Mouse (Mus musculus) heart, embryonic 11.5 days (tissue): ENCODE data around the gene B230118H07Rik. TPM values are rescaled to one million over a fixed set of nuclear protein-coding genes. Genes with fewer than 3 reads are reported as not detected.
A peak's percentile ranks its signal among the peaks of the same experiment; 100 is the strongest.

Experiments used
- ATAC-seq: fragments of 200-750 bp; cut with Nextera tagmentation; replicated peaks from 2 replicates; pipeline ENCODE4 v1.8.0; 2017; ENCODE audit warnings: moderate library complexity; ENCODE audit not compliant: insufficient number of reproducible peaks, low FRiP score, low TSS enrichment
- H3K27ac ChIP-seq: fragments of 300-500 bp; sonication (generic); 2 replicates; pipeline ENCODE4 v1.5.1; 2014; ENCODE audit warnings: mild to moderate bottlenecking, low read depth, low read length
- H3K27me3 ChIP-seq: fragments of 300-500 bp; sonication (generic); 2 replicates; pipeline ENCODE4 v1.6.1; 2014; ENCODE audit warnings: mild to moderate bottlenecking, low read length, mixed read lengths; ENCODE audit not compliant: control insufficient read depth, insufficient read depth
- H3K36me3 ChIP-seq: fragments of 300-500 bp; sonication (generic); 2 replicates; pipeline ENCODE4 v1.6.1; 2014; ENCODE audit warnings: mild to moderate bottlenecking, low read length, moderate library complexity, mixed read lengths; ENCODE audit not compliant: control insufficient read depth, insufficient read depth
- H3K4me1 ChIP-seq: fragments of 300-500 bp; sonication (generic); 2 replicates; pipeline ENCODE4 v1.6.1; 2014; ENCODE audit warnings: low read length; ENCODE audit not compliant: control insufficient read depth, insufficient read depth
- H3K4me2 ChIP-seq: fragments of 300-500 bp; sonication (generic); 2 replicates; pipeline ENCODE4 v1.6.1; 2014; ENCODE audit warnings: mild to moderate bottlenecking, moderate library complexity
- H3K4me3 ChIP-seq: fragments of 300-500 bp; sonication (generic); 2 replicates; pipeline ENCODE4 v1.5.1; 2014; ENCODE audit warnings: low read depth, low read length
- H3K9ac ChIP-seq: fragments of 300-500 bp; sonication (generic); 2 replicates; pipeline ENCODE4 v1.6.1; 2014; ENCODE audit warnings: mild to moderate bottlenecking, low read depth, low read length, moderate library complexity
- H3K9me3 ChIP-seq: fragments of 300-500 bp; sonication (generic); replicated peaks from 2 replicates; pipeline ENCODE4 v1.6.1; 2016; ENCODE audit warnings: low read length; ENCODE audit not compliant: control insufficient read depth
- WGBS: fragments of 180-500 bp; shearing (Covaris S2); extraction: QIAGEN DNeasy Blood & Tissue Kit; methylation state at CpG from one replicate; pipeline ENCODE4 v1.1.7; 2014; ENCODE audit not compliant: insufficient replicate concordance; 5-methylcytosine and 5-hydroxymethylcytosine counted together
- polyA plus RNA-seq: library from polyadenylated mRNA; unstranded; fragments of >200 nt; fragmentation: Nextera tagmentation; extraction: Ambion mirVana; gene quantifications from 2 replicates; pipeline ENCODE4 v1.2.1, GENCODE M21; 2014

The B230118H07Rik gene
- polyA plus RNA-seq, 1 experiment from 2014 or later = 47.2 TPM

GRCm38 (mm10) chr2:101650446-101650845 is 1.1 kb upstream of the B230118H07Rik start:
- Histone ChIP-seq H3K4me1 (no peaks in the 10 kb centered on the region), H3K27me3 (no peaks in the 10 kb centered on the region), H3K9me3 (no peaks in the 10 kb centered on the region), H3K4me2 (no peak overlapping the region), H3K4me3 (no peak overlapping the region), H3K27ac (no peak overlapping the region), H3K36me3 (no peaks in the 10 kb centered on the region), H3K9ac (no peak overlapping the region)
- 71% methylated on average over 1 of the region's 1 CpGs for WGBS
- no peak for ATAC-seq

GRCm38 (mm10) chr2:101648361-101648760 is 971 bp downstream of the B230118H07Rik start:
- WGBS = 73% methylated on average over 2 of the region's 2 CpGs
- Histone ChIP-seq H3K4me1 (no peaks in the 10 kb centered on the region), H3K9ac (no peak overlapping the region), H3K27ac (no peak overlapping the region), H3K36me3 (no peaks in the 10 kb centered on the region), H3K4me3 (no peak overlapping the region), H3K4me2 (no peak overlapping the region), H3K27me3 (no peaks in the 10 kb centered on the region), H3K9me3 (no peaks in the 10 kb centered on the region)
- ATAC-seq = no peak

- no peak overlapping the region for H3K9ac ChIP-seq
- H3K4me2 ChIP-seq = no peak overlapping the region
- H3K4me1 ChIP-seq = no peaks in the 10 kb centered on the region
- H3K9me3 ChIP-seq = no peaks in the 10 kb centered on the region
- H3K27ac ChIP-seq = no peak overlapping the region
- no peaks in the 10 kb centered on the region for H3K27me3 ChIP-seq
- ATAC-seq = no peak
- H3K4me3 ChIP-seq = no peak overlapping the region
- H3K36me3 ChIP-seq = no peaks in the 10 kb centered on the region
- 93% methylated on average over 1 of the region's 1 CpGs for WGBS
These were observed 3.5 kb downstream of the B230118H07Rik start for GRCm38 (mm10) chr2:101645841-101646240.

GRCm38 (mm10) chr2:101639840-101640350 is 9.4 kb downstream of the B230118H07Rik start:
- 82% methylated on average over 3 of the region's 3 CpGs for WGBS
- H3K4me1 ChIP-seq = no peaks in the 10 kb centered on the region

GRCm38 (mm10) chr2:101638979-101639839 is 10.1 kb downstream of the B230118H07Rik start:
- H3K9ac ChIP-seq = no peak overlapping the region
- H3K27me3 ChIP-seq = no peaks in the 10 kb centered on the region
- WGBS = 70% methylated on average over 7 of the region's 7 CpGs
- no peaks in the 10 kb centered on the region for H3K9me3 ChIP-seq
- no peaks in the 10 kb centered on the region for H3K4me1 ChIP-seq
- no peak overlapping the region for H3K27ac ChIP-seq
- H3K4me2 ChIP-seq = no peak overlapping the region
- no peak for ATAC-seq
- H3K36me3 ChIP-seq = no peaks in the 10 kb centered on the region
- no peak overlapping the region for H3K4me3 ChIP-seq

More at GRCm38 (mm10) chr2:101639840-101640350, 9.4 kb downstream of the B230118H07Rik start:
- Histone ChIP-seq H3K4me2 (no peak overlapping the region), H3K27ac (no peak overlapping the region), H3K36me3 (no peaks in the 10 kb centered on the region), H3K9ac (no peak overlapping the region), H3K9me3 (no peaks in the 10 kb centered on the region), H3K27me3 (no peaks in the 10 kb centered on the region), H3K4me3 (no peak overlapping the region)
- ATAC-seq = no peak

GRCm38 (mm10) chr2:101628297-101629236 is 20.8 kb downstream of the B230118H07Rik start:
- Histone ChIP-seq H3K27ac (peak overlapping the region; percentile 58; the same call in 1 of the 2 replicates), H3K9me3 (no peaks in the 10 kb centered on the region), H3K9ac (peak overlapping the region; percentile 81), H3K4me1 (no peaks in the 10 kb centered on the region), H3K27me3 (no peaks in the 10 kb centered on the region), H3K4me3 (peak overlapping the region; percentile 74), H3K4me2 (peak overlapping the region; percentile 67), H3K36me3 (no peaks in the 10 kb centered on the region)
- WGBS = 3% methylated on average over 31 of the region's 31 CpGs
- peak; percentile 93 for ATAC-seq

- H3K36me3 ChIP-seq = no peaks in the 10 kb centered on the region
- no peaks in the 10 kb centered on the region for H3K4me1 ChIP-seq
- no peaks in the 10 kb centered on the region for H3K9me3 ChIP-seq
- no peak for ATAC-seq
- H3K4me2 ChIP-seq = no peak overlapping the region
- no peak overlapping the region for H3K27ac ChIP-seq
- no peak overlapping the region for H3K4me3 ChIP-seq
- H3K9ac ChIP-seq = no peak overlapping the region
- H3K27me3 ChIP-seq = no peaks in the 10 kb centered on the region
These were observed 22.1 kb downstream of the B230118H07Rik start for GRCm38 (mm10) chr2:101627227-101627626.

GRCm38 (mm10) chr2:101624526-101624925 is 24.8 kb downstream of the B230118H07Rik start, which contains the start of gene Rag2:
Gene Rag2, plus strand, starts transcription at chr2:101624718.
- H3K27ac ChIP-seq = no peak within 1 kb of the TSS
- H3K4me2 ChIP-seq = no peak within 1 kb of the TSS
- WGBS = 61% methylated on average over 4 of the region's 4 CpGs

More at GRCm38 (mm10) chr2:101624526-101624925, 24.8 kb downstream of the B230118H07Rik start, which contains the start of gene Rag2:
- no peaks in the 10 kb centered on the region for H3K9me3 ChIP-seq
- H3K36me3 ChIP-seq = no peaks in the 10 kb centered on the region
- no peaks in the 10 kb centered on the region for H3K4me1 ChIP-seq
- H3K4me3 ChIP-seq = no peak within 1 kb of the TSS
- H3K27me3 ChIP-seq = no peaks in the 10 kb centered on the region
- H3K9ac ChIP-seq = no peak within 1 kb of the TSS
- ATAC-seq = no peak
